8 mouse cellular contexts compared by ENCODE assay signal in the genomic region with DNA sequence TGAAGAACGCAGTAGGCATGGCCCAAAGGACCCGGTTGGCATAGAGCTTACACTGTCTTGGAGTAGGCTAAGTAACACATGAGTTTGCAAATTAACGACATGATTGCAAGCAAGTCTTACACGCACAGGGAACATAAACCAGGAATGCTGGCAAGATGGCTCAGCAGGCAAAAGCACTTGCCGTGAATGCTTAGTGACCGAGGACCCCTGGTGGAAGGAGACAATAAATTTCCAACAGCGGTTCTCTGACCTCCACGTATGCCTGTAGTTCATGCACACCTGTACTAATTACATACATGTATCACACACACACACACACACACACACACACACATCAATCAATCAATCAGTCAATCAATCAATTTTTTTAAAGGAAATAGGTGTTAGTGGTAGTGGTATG. TPM values are rescaled to one million over a fixed set of nuclear protein-coding genes. Genes with fewer than 3 reads are reported as not detected.
DNase-seq lines count a peak whose midpoint lies in the region; ATAC-seq and TF ChIP-seq lines count a peak whose summit lies in the region.

No protein-coding gene starts in this region.

- H3K4me1 ChIP-seq in hindbrain, embryonic 11.5 days (replicated peaks; ENCODE audit: control insufficient read depth, insufficient read depth, low read length) = no peaks in the 10 kb centered on the region
- H3K4me1 ChIP-seq in hindbrain, embryonic 12.5 days = no peaks in the 10 kb centered on the region
- H3K4me1 ChIP-seq in stomach, postnatal 0 days (replicated peaks; ENCODE audit: control insufficient read depth, insufficient read depth) = no peaks in the 10 kb centered on the region

- peak; percentile 67 for TF ChIP-seq CTCF in stomach, postnatal 0 days (IDR thresholded peaks at IDR 0.05; ENCODE audit: low read depth)

- H3K27ac ChIP-seq in hindbrain, embryonic 11.5 days (ENCODE audit: low read depth, low read length) = no peak overlapping the region
- H3K27ac ChIP-seq in hindbrain, embryonic 12.5 days = no peak overlapping the region
- H3K27ac ChIP-seq in stomach, postnatal 0 days (replicated peaks) = no peak overlapping the region

- H3K4me2 ChIP-seq in hindbrain, embryonic 11.5 days (replicated peaks; ENCODE audit: low read depth, low read length) = no peak overlapping the region
- no peak overlapping the region for H3K4me2 ChIP-seq in hindbrain, embryonic 12.5 days (replicated peaks)
- no peak overlapping the region for H3K4me2 ChIP-seq in stomach, postnatal 0 days (replicated peaks; ENCODE audit: low read depth)

- no peak for ATAC-seq in hindbrain, embryonic 11.5 days (ENCODE audit: low FRiP score)
- ATAC-seq in hindbrain, embryonic 12.5 days (ENCODE audit: low FRiP score) = no peak
- ATAC-seq in stomach, postnatal 0 days (ENCODE audit: low FRiP score, low TSS enrichment) = no peak

- no peaks in the 10 kb centered on the region for H3K27me3 ChIP-seq in hindbrain, embryonic 11.5 days (ENCODE audit: control insufficient read depth, insufficient read depth, low read length)
- H3K27me3 ChIP-seq in hindbrain, embryonic 12.5 days = no peaks in the 10 kb centered on the region
- H3K27me3 ChIP-seq in stomach, postnatal 0 days (ENCODE audit: control insufficient read depth, insufficient read depth, low read length) = no peaks in the 10 kb centered on the region

- no peak overlapping the region for H3K4me3 ChIP-seq in hindbrain, embryonic 11.5 days (ENCODE audit: low read depth, low read length)
- no peak overlapping the region for H3K4me3 ChIP-seq in hindbrain, embryonic 12.5 days
- no peak overlapping the region for H3K4me3 ChIP-seq in stomach, postnatal 0 days (ENCODE audit: low read depth, low read length)

- DNase-seq in hindbrain, embryonic 11.5 days (ENCODE audit: low spot score) = peak; percentile 21
- peak; percentile 5 for DNase-seq in right cerebral cortex, postnatal 14 days
- no peak for DNase-seq in right cerebral cortex, postnatal 25 days
- peak; percentile 9 for DNase-seq in embryo, embryonic 9.5 days (ENCODE audit: extremely low spot score)
- peak; percentile 59 for DNase-seq in stomach, postnatal 0 days (ENCODE audit: low spot score)
- DNase-seq in left cerebral cortex, adult 18-20 months (ENCODE audit: low spot score in 2 of 2) = no peak
- no peak for DNase-seq in thymus, postnatal 10 days (ENCODE audit: low spot score in 2 of 2)

- TF ChIP-seq EP300 in stomach, postnatal 0 days (optimal IDR thresholded peaks at IDR 0.05) = no peak

- WGBS in hindbrain, embryonic 11.5 days = 56% methylated on average over 8 of the region's 8 CpGs
- 56% methylated on average over 8 of the region's 8 CpGs for WGBS in hindbrain, embryonic 12.5 days
- WGBS in stomach, postnatal 0 days = 45% methylated on average over 8 of the region's 8 CpGs

- no peaks in the 10 kb centered on the region for H3K36me3 ChIP-seq in hindbrain, embryonic 11.5 days (ENCODE audit: control insufficient read depth, insufficient read depth, low read length)
- H3K36me3 ChIP-seq in hindbrain, embryonic 12.5 days = no peaks in the 10 kb centered on the region
- no peaks in the 10 kb centered on the region for H3K36me3 ChIP-seq in stomach, postnatal 0 days (ENCODE audit: control insufficient read depth, insufficient read depth, low read length)

- H3K9me3 ChIP-seq in hindbrain, embryonic 11.5 days (ENCODE audit: control insufficient read depth, low read length) = no peaks in the 10 kb centered on the region
- no peaks in the 10 kb centered on the region for H3K9me3 ChIP-seq in hindbrain, embryonic 12.5 days (replicated peaks)
- no peaks in the 10 kb centered on the region for H3K9me3 ChIP-seq in stomach, postnatal 0 days (ENCODE audit: control insufficient read depth, low read length)

- no peak overlapping the region for H3K9ac ChIP-seq in hindbrain, embryonic 11.5 days (ENCODE audit: low read depth, low read length)
- no peak overlapping the region for H3K9ac ChIP-seq in hindbrain, embryonic 12.5 days
- no peak overlapping the region for H3K9ac ChIP-seq in stomach, postnatal 0 days (ENCODE audit: low read length)

RNA-seq across cellular contexts. Expression of a gene that starts 31.0 kb away (rescaled TPM):
- 32.3 and 34.1 TPM in 2 replicates for polyA plus RNA-seq in hindbrain, embryonic 11.5 days (2014; fragmentation: Nextera tagmentation; extraction: Ambion mirVana)
- 32.3 and 38.0 TPM in 2 replicates for polyA plus RNA-seq in hindbrain, embryonic 12.5 days (2016; fragmentation: Nextera tagmentation; extraction: Ambion mirVana)
- 14.6 and 16.1 TPM in 2 replicates for polyA plus RNA-seq in stomach, postnatal 0 days (2015; fragmentation: Nextera tagmentation; extraction: Ambion mirVana)
- 10 to 100 TPM; 29.6 to 36.1 TPM for total RNA-seq in left cerebral cortex, adult 18-20 months (2021)

RNA-seq across cellular contexts. Expression of a gene that starts 31.5 kb away (rescaled TPM):
- polyA plus RNA-seq in hindbrain, embryonic 11.5 days (2014; fragmentation: Nextera tagmentation; extraction: Ambion mirVana) = 1.3 and 1.9 TPM in 2 replicates
- 1.7 and 1.9 TPM in 2 replicates for polyA plus RNA-seq in hindbrain, embryonic 12.5 days (2016; fragmentation: Nextera tagmentation; extraction: Ambion mirVana)
- 5.1 and 5.9 TPM in 2 replicates for polyA plus RNA-seq in stomach, postnatal 0 days (2015; fragmentation: Nextera tagmentation; extraction: Ambion mirVana)
- total RNA-seq in left cerebral cortex, adult 18-20 months (2021) = 1 to 10 TPM; 1.4 to 2.0 TPM

RNA-seq across cellular contexts. Expression of a gene that starts 33.3 kb away (rescaled TPM):
- polyA plus RNA-seq in hindbrain, embryonic 11.5 days (2014; fragmentation: Nextera tagmentation; extraction: Ambion mirVana) = 0.77 and 0.91 TPM in 2 replicates
- 0.52 and 1.2 TPM in 2 replicates for polyA plus RNA-seq in hindbrain, embryonic 12.5 days (2016; fragmentation: Nextera tagmentation; extraction: Ambion mirVana)
- 0.21 and 0.23 TPM in 2 replicates for polyA plus RNA-seq in stomach, postnatal 0 days (2015; fragmentation: Nextera tagmentation; extraction: Ambion mirVana)
- not detected for total RNA-seq in left cerebral cortex, adult 18-20 months (2021)

Comparison
In these comparisons a context has a peak if more than half of its experiments do, and no peak if none do; other contexts are left out.
1. DNase-seq: peak in hindbrain, embryonic 11.5 days (single experiment), right cerebral cortex, postnatal 14 days (single experiment), embryo, embryonic 9.5 days (single experiment) and stomach, postnatal 0 days (single experiment); none in right cerebral cortex, postnatal 25 days (single experiment), left cerebral cortex, adult 18-20 months (0 of 2) and thymus, postnatal 10 days (0 of 2).